Mouse (Mus musculus) adipocyte (in vitro differentiated cells): ENCODE data around the gene Tgfb3.

ENCODE experiments used
- DNase-seq: peaks from one replicate; pipeline ENCODE4 v3.0.0-alpha.2; 2016; ENCODE audit warnings: low spot score

Gene Tgfb3

DNA sequence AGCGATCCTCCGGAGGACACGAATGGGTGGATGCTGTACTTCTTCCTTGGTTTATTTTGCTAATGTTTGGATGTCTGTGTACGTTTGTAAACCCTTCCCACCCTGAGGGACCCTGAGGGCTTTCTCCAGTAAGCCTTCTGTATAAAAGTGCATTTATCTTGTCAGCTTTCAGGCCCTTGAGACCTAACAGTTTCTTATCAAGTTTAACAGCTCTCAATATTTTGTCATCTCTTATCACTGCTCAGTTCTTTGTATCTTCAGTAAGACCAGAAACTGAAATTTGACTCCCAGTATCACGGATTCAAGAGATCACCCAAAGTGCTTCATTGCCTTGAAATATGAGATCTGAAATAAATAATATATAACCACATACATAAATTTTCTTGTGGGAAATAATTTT is 47.9 kb downstream of the Tgfb3 start:
- DNase-seq: no peak

DNA sequence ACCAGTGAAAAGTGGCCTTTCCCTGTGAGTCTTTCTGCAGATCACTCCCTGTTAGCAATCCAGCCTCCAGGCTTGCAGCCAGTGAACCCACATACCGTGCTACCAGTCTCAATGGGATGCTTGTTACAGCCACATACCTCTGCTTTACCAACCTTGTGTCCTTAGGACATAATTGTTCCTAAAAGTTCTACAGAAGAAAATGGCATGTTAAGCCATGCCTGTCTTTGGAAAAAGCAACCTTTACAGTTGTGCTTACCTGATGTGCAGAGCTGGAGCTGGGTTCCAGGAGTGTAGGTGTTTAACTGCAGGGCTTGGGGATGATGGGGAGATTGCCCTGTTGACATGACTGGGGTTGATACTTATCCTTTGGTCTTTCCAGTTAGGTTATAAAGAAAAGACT is 51.1 kb downstream of the Tgfb3 start:
- no peak for DNase-seq

DNA sequence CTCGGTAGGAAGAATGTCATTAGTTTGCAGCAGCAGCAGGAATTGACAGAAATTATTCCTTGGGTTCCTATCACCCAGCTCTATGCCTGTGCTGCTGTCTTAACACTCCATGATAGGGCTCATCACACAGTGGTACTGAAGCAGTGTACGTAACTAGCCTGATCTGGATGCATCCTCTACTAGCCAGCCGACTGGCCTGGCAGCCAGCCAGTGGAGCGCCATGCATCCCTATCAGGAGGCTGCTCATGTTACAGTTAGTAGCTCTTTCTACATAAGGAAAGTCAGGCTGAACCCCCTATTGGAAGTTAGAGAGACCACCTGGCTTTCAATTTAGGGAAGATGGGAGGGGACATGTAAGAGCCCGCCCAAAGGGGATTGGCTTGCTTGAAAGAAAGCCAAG is 51.8 kb downstream of the Tgfb3 start:
- DNase-seq: no peak

DNA sequence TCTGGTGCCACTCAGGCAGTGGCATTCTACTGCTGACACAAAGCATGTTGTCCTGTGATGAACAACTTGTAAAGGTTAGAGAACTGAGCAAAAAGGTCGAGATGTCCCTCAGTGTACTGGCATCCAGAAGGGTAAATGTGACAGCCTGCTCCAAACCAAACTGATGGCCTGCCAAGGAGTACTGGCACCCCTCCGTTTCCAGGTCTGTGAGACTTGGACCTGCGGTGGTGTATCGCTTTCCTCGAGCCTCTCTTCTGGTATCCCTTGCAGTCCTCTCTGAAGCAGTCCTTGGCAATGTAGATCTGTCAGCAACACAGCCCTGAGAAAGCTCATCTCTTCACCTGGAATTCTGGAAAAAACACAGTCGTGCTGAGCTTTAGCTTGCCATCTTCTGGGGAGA is 53.4 kb downstream of the Tgfb3 start:
- DNase-seq: no peak

DNA sequence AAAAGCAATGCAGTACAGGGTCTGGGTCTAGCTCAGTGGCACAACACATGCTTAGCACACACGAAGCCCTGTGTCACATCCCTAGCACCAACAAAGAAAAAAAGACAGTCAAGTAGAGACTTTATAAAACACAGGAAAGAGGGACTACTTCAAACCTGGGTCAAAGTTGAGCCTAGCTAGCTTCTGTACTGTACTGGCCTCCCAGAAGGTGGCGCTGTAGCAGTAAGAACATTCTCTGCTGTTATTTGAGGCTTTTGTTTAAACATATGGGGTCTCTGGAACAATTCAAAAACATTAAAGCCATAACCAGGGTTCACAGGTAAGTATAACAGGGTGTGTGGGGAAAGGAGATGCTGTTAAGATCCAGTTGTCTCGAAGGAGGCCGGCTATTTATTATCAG is 54.4 kb downstream of the Tgfb3 start:
- DNase-seq: peak; percentile 62

DNA sequence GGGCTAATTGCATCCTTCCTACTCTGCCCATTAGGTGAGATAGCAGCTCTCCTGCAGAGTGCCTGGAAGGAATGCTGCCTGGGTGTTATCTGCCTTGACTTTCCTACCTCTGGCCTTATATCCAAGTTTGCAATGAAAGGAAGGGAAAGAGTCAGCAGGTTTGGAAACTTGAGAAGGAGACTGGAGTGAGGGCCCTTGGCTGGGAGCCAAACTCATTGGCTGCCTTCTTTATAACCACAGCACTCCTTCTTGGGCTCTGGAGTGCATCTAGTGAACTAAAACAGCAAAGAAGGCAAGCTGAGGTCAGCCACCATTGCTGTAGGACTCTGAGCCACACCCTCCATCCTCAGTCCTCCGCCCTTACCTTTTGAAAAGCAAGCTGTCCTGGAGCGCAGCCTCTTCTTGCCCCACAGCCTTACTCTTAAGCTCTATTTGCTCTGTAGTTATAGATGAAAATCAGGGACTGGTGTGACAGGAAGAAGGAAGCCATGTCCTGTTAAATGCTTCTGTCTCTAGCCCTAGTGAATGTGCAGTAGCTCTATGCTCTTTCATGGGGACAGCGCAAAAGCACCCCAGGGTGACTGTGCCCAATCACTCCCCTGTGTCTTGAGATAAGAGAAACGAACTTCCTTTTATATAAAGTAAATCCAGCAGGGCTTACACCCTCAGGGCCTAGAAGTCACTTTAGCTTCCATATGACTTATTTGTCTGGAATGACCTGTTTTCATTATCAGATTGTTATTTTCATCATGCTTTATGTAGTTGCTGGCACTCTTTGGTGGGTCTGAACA is 55.6 kb downstream of the Tgfb3 start:
- DNase-seq: peak; percentile 31

GRCm38 (mm10) chr12:86022282-86022984 is 56.4 kb downstream of the Tgfb3 start:
- DNase-seq: no peak

DNA sequence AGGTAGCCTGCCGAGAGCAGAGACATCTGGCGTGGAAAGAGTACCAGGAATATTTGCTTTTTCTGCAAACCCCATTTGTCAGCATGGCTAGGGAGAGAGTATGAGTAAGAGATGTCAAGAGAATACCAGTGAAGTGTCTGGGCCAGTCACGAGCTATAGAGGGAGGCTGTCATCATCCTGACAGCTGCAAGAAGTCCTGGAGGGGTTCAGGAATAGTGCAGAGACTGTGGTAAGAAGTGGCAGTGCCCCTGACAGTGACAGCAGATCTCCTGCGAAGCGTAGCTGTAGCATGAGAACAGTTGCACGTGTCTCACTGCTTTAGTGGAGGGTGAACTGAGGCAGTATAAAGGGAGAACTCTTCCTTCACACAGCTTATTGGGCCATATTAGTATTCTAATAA is 57.3 kb downstream of the Tgfb3 start:
- no peak for DNase-seq

- DNase-seq: no peak
Observed at GRCm38 (mm10) chr12:86017360-86017759, 61.5 kb downstream of the Tgfb3 start.

- no peak for DNase-seq
Observed at GRCm38 (mm10) chr12:86015114-86015513, 63.7 kb downstream of the Tgfb3 start.

GRCm38 (mm10) chr12:86014621-86015020 is 64.2 kb downstream of the Tgfb3 start:
- peak; percentile 30 for DNase-seq

DNA sequence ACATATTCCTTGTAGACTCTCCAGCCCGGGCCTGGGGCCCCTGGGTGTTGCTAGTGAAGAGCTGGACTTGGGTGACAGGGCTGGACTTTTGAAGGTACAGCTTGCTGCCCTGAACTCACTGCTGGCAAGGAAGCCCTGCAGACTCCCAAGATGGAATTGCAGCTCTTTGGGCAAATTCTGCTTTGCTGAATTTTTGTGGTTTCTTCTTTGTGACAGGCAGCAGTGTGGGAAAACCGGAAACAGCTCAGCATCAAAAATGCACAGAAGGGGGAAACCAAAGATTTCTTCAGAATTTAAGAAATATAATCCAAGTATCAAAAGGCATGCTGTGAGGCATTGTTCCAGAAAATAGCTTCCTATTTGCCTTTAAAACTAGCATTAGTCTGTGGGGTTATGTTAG is 64.7 kb downstream of the Tgfb3 start:
- no peak for DNase-seq

DNA sequence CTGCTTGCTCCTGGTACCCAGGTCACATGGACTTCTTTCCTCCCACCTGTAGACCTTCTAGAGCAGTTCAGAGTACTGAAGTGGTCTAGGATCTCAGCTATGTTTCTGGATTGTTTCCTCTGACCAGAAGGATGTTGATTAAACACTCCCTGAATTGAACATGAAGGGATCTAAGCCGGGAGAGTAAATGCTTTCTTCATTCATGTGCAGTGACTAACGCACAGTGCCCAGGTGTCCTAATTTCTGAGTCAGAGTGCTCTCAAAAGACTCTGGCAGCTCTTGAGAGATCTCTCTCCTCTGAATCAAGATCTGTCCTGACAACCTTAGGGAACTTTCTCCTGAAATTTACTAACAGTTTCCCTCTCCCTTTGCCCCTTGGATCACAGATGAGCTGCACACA is 66.6 kb downstream of the Tgfb3 start:
- DNase-seq: no peak

GRCm38 (mm10) chr12:86010656-86011055 is 68.2 kb downstream of the Tgfb3 start:
- no peak for DNase-seq

DNA sequence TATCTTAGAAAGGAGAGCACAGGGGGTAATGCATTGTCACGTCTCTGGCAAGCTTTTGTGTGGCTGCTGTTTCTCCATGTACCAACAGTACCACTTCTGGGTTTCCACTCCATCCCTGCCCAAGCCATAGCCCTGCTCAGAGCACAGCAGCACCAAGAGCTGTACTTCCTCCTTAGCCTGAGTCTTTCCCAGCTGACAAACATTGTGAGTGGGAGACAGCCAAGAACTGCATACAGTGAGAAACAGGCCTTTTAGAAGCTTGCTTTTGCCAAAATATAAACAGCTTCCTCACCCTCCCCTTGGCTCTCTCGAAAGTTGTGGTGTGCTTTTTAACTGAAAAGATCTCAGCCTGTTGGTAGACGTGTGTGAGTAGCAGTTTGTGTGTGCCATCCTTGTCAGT is 71.5 kb downstream of the Tgfb3 start:
- peak; percentile 28 for DNase-seq
